Mouse (Mus musculus) cerebellum, adult 2 months (tissue): ENCODE results near the gene Prkcb.

Experiments used
- CTCF ChIP-seq: fragments of 200-500 bp; IDR thresholded peaks from 2 replicates; pipeline ENCODE4 v1.5.1; 2011; ENCODE audit warnings: low read depth, mild to moderate bottlenecking, control low read depth, low read length, moderate library complexity, borderline replicate concordance; ENCODE audit not compliant: insufficient read depth
- POLR2A ChIP-seq: fragments of 200-500 bp; IDR thresholded peaks from 2 replicates; pipeline ENCODE4 v1.6.1; 2011; ENCODE audit warnings: low read length, control low read depth, borderline replicate concordance; ENCODE audit not compliant: insufficient read depth

GRCm38 (mm10) chr7:122670442-122670872, 381.9 kb downstream of the Prkcb start, which contains the start of gene Cacng3:
- TF ChIP-seq POLR2A (no peak), CTCF (no peak)
